Mouse (Mus musculus) CH12.LX (cell line): ENCODE results near the gene Abca7. TPM values are rescaled to one million over a fixed set of nuclear protein-coding genes. Genes with fewer than 3 reads are reported as not detected.
A peak's percentile ranks its signal among the peaks of the same experiment; 100 is the strongest.

Experiments used
- DNase-seq: peaks from one replicate; pipeline ENCODE4 v3.0.0-alpha.2; 2013; ENCODE audit errors: extremely low read depth
- H3K27ac ChIP-seq: 2 replicates; pipeline ENCODE4 v1.5.1; 2012; ENCODE audit warnings: low read depth, mild to moderate bottlenecking, control low read depth, moderate library complexity; ENCODE audit not compliant: insufficient read depth
- H3K27me3 ChIP-seq: replicated peaks from 2 replicates; pipeline ENCODE3; 2012; ENCODE audit warnings: inconsistent platforms
- H3K36me3 ChIP-seq, 2 experiments: replicated peaks in 1 of 2; 2 replicates each; pipeline versions ENCODE3 to v1.6.1; 2012; ENCODE audit warnings: inconsistent platforms in 1 of 2, low read length in 1 of 2, mild to moderate bottlenecking in 1 of 2, mixed read lengths in 1 of 2, moderate library complexity in 1 of 2; ENCODE audit not compliant: control insufficient read depth in 1 of 2, insufficient read depth in 1 of 2
- H3K4me1 ChIP-seq, 2 experiments: 2 replicates each; pipeline ENCODE4 v1.6.1; 2012; ENCODE audit warnings: inconsistent platforms in 1 of 2, moderate library complexity in 1 of 2; ENCODE audit not compliant: insufficient read depth in 2 of 2, control insufficient read depth in 1 of 2
- H3K4me2 ChIP-seq: 2 replicates; pipeline ENCODE4 v1.6.1; 2012; ENCODE audit warnings: low read depth, mild to moderate bottlenecking, control low read depth; ENCODE audit not compliant: poor library complexity, insufficient read depth, severe bottlenecking
- H3K4me3 ChIP-seq, 3 experiments: fragments of 150-350 bp in 1 of 3; sonication (generic) in 1 of 3; replicated peaks in 1 of 3; 2 replicates each; pipeline versions ENCODE3 to v1.5.1; 2011 to 2012; ENCODE audit warnings: low read depth in 2 of 3, low read length in 2 of 3, mild to moderate bottlenecking in 2 of 3, moderate library complexity in 2 of 3, control low read depth in 1 of 3, improper control_type of control experiment in 1 of 3, inconsistent platforms in 1 of 3, mixed read lengths in 1 of 3; ENCODE audit not compliant: poor library complexity in 1 of 3
- H3K79me2 ChIP-seq: replicated peaks from 2 replicates; pipeline ENCODE4 v1.6.1; 2012; ENCODE audit warnings: mild to moderate bottlenecking, moderate library complexity; ENCODE audit not compliant: control insufficient read depth, poor library complexity, insufficient read depth, severe bottlenecking; ENCODE audit errors: extremely low read depth
- H3K9ac ChIP-seq: 2 replicates; pipeline ENCODE4 v1.6.1; 2012; ENCODE audit warnings: low read depth, mild to moderate bottlenecking, control low read depth, moderate library complexity; ENCODE audit not compliant: insufficient read depth
- H3K9me3 ChIP-seq: replicated peaks from 2 replicates; pipeline ENCODE3; 2012; ENCODE audit warnings: low read length, inconsistent platforms, mixed read lengths
- CHD1 ChIP-seq: IDR thresholded peaks from 2 replicates; pipeline ENCODE4 v1.6.1; 2012; ENCODE audit warnings: low read depth, low read length, improper control_type of control experiment, inconsistent platforms
- CTCF ChIP-seq, 2 experiments: IDR thresholded peaks in 1 of 2; conservative IDR thresholded peaks in 1 of 2; 2 replicates each; pipeline ENCODE4 v1.5.1; 2011 to 2012; ENCODE audit warnings: low read depth in 2 of 2, low read length in 2 of 2, improper control_type of control experiment in 1 of 2, inconsistent platforms in 1 of 2, mild to moderate bottlenecking in 1 of 2, moderate library complexity in 1 of 2
- ELF1 ChIP-seq: IDR thresholded peaks from 2 replicates; pipeline ENCODE4 v1.6.1; 2014; ENCODE audit warnings: low read depth, mild to moderate bottlenecking, inconsistent platforms, low read length, improper control_type of control experiment
- ETS1 ChIP-seq: conservative IDR thresholded peaks from 2 replicates; pipeline ENCODE4 v1.6.1; 2012; ENCODE audit warnings: low read depth, mild to moderate bottlenecking, inconsistent platforms, low read length, improper control_type of control experiment, moderate library complexity
- GABPA ChIP-seq: IDR thresholded peaks from 2 replicates; pipeline ENCODE4 v1.6.1; 2012; ENCODE audit warnings: low read depth, low read length, improper control_type of control experiment, inconsistent platforms; ENCODE audit not compliant: insufficient replicate concordance
- IRF4 ChIP-seq: IDR thresholded peaks from 2 replicates; pipeline ENCODE4 v1.6.1; 2014; ENCODE audit warnings: low read depth, mild to moderate bottlenecking, inconsistent platforms, low read length, improper control_type of control experiment
- JUN ChIP-seq: IDR thresholded peaks from 2 replicates; pipeline ENCODE4 v1.6.1; 2011; ENCODE audit warnings: low read depth, mild to moderate bottlenecking, low read length, improper control_type of control experiment, moderate library complexity; ENCODE audit not compliant: insufficient read depth
- MAFK ChIP-seq: IDR thresholded peaks from 2 replicates; pipeline ENCODE4 v1.6.1; 2011; ENCODE audit warnings: low read length, improper control_type of control experiment; ENCODE audit not compliant: insufficient replicate concordance
- MAX ChIP-seq: IDR thresholded peaks from 2 replicates; pipeline ENCODE4 v1.6.1; 2011; ENCODE audit warnings: low read length, improper control_type of control experiment
- MAZ ChIP-seq: IDR thresholded peaks from 2 replicates; pipeline ENCODE4 v1.6.1; 2012; ENCODE audit warnings: low read depth, mild to moderate bottlenecking, inconsistent platforms, low read length, improper control_type of control experiment, moderate library complexity
- MEF2A ChIP-seq: IDR thresholded peaks from 2 replicates; pipeline ENCODE4 v1.6.1; 2014; ENCODE audit warnings: low read depth, mild to moderate bottlenecking, inconsistent platforms, low read length, improper control_type of control experiment, borderline replicate concordance
- MXI1 ChIP-seq: IDR thresholded peaks from 2 replicates; pipeline ENCODE4 v1.6.1; 2011; ENCODE audit warnings: mild to moderate bottlenecking, low read depth, low read length, improper control_type of control experiment
- NELFE ChIP-seq: IDR thresholded peaks from 2 replicates; pipeline ENCODE4 v1.6.1; 2011; ENCODE audit warnings: low read depth, low read length, improper control_type of control experiment
- POLR2A ChIP-seq: IDR thresholded peaks from 2 replicates; pipeline ENCODE4 v1.6.1; 2011; ENCODE audit warnings: low read depth, mild to moderate bottlenecking, improper control_type of control experiment, low read length
- POLR2AphosphoS2 ChIP-seq: IDR thresholded peaks from 2 replicates; pipeline ENCODE4 v1.6.1; 2011; ENCODE audit warnings: low read depth, low read length, improper control_type of control experiment
- RCOR1 ChIP-seq: conservative IDR thresholded peaks from 2 replicates; pipeline ENCODE4 v1.6.1; 2012; ENCODE audit warnings: low read depth, mild to moderate bottlenecking, inconsistent platforms, low read length, improper control_type of control experiment
- SMC3 ChIP-seq: IDR thresholded peaks from 2 replicates; pipeline ENCODE4 v1.6.1; 2011; ENCODE audit warnings: low read depth, low read length, improper control_type of control experiment
- TBP ChIP-seq: conservative IDR thresholded peaks from 2 replicates; pipeline ENCODE4 v1.6.1; 2011; ENCODE audit warnings: low read depth, low read length, improper control_type of control experiment
- USF1 ChIP-seq: IDR thresholded peaks from 2 replicates; pipeline ENCODE4 v1.6.1; 2014; ENCODE audit warnings: low read depth, mild to moderate bottlenecking, inconsistent platforms, low read length, improper control_type of control experiment
- USF2 ChIP-seq: conservative IDR thresholded peaks from 2 replicates; pipeline ENCODE4 v1.6.1; 2011; ENCODE audit warnings: low read depth, low read length, improper control_type of control experiment
- ZC3H11A ChIP-seq: IDR thresholded peaks from 2 replicates; pipeline ENCODE4 v1.6.1; 2012; ENCODE audit warnings: low read depth, mild to moderate bottlenecking, inconsistent platforms, low read length, improper control_type of control experiment
- ZKSCAN1 ChIP-seq: IDR thresholded peaks from 2 replicates; pipeline ENCODE4 v1.6.1; 2012; ENCODE audit warnings: low read depth, inconsistent platforms, low read length, improper control_type of control experiment, borderline replicate concordance
- ZMIZ1 ChIP-seq: IDR thresholded peaks from 2 replicates; pipeline ENCODE4 v1.6.1; 2012; ENCODE audit warnings: low read depth, mild to moderate bottlenecking, inconsistent platforms, low read length, improper control_type of control experiment
- dilution Hi-C: fragments of 300-500 bp; cut with MboI; formaldehyde crosslinking; loops from 2 replicates; pipeline ENCODE4 v1.14.3; 2020; ENCODE audit warnings: low sequenced_read_pairs; ENCODE audit not compliant: extremely low pct_unique_long_range_greater_than_20kb, extremely low pct_ligation_motif_present
- in situ Hi-C: fragments of 300-500 bp; cut with MboI; formaldehyde crosslinking; loops from 3 replicates; pipeline ENCODE4 v1.14.3; 2019; ENCODE audit warnings: low sequenced_read_pairs, low pct_ligation_motif_present, low pct_unique_long_range_greater_than_20kb, mixed read lengths
- polyA plus RNA-seq: library from polyadenylated mRNA; unstranded; fragments of >175 nt; gene quantifications from 2 replicates; pipeline ENCODE4 v1.2.1, GENCODE M21; 2012; ENCODE audit warnings: low read depth; ENCODE audit not compliant: insufficient read length
- total RNA-seq, 2 experiments: library from RNA; depleted of rRNA; stranded (reverse); fragments of 300-350 nt in 1 of 2; fragments of >200 nt in 1 of 2; gene quantifications; 2 replicates each; pipeline ENCODE4 v1.2.3; 2012 to 2014

Gene Abca7
- total and polyA plus RNA-seq, 3 experiments = 2.3 to 7.0 (median 6.1) TPM

GRCm38 (mm10) chr10:80022806-80023205, 26.5 kb downstream of the Abca7 start:
- Histone ChIP-seq H3K9ac (no peak overlapping the region), H3K36me3 (peaks cover 52 to 79% of the 10 kb centered on the region in 2 experiments), H3K9me3 (no peaks in the 10 kb centered on the region), H3K4me1 (peaks cover 31 to 47% of the 10 kb centered on the region in 2 experiments), H3K4me2 (no peak overlapping the region), H3K27ac (0 out of 2 replicates have a peak overlapping the region, but pooled peaks have one; percentile 12), H3K4me3 (no peak overlapping the region), H3K79me2 (no peaks in the 10 kb centered on the region), H3K27me3 (no peaks in the 10 kb centered on the region)
- TF ChIP-seq POLR2A = no peak
- TF ChIP-seq CTCF (conservative IDR thresholded peaks at IDR 0.05 in 1 of 2, IDR thresholded peaks at IDR 0.05 in 1 of 2; ENCODE audit: low read depth in 2 of 2, low read length in 2 of 2) = no peak
- TF ChIP-seq MAZ = no peak
- no peak for TF ChIP-seq CHD1
- TF ChIP-seq SMC3 = no peak
- no peak for TF ChIP-seq GABPA
- TF ChIP-seq ZKSCAN1 = no peak
- no peak for TF ChIP-seq MAFK
- TF ChIP-seq IRF4 = no peak
- no peak for TF ChIP-seq MEF2A
- TF ChIP-seq TBP = no peak
- no peak for TF ChIP-seq RCOR1
- no peak for TF ChIP-seq ELF1
- no peak for TF ChIP-seq USF1
- TF ChIP-seq ETS1 = no peak
- no peak for TF ChIP-seq NELFE
- no peak for TF ChIP-seq ZC3H11A
- TF ChIP-seq ZMIZ1 = no peak
- no peak for DNase-seq
- in situ Hi-C loops (no loop called here), dilution Hi-C loops (no loop called here)

GRCm38 (mm10) chr10:80023758-80024157, 27.5 kb downstream of the Abca7 start:
- H3K4me3 ChIP-seq = no peak overlapping the region
- peak overlapping the region; percentile 19; the same call in 1 of the 2 replicates for H3K9ac ChIP-seq
- in situ Hi-C loops (no loop called here), dilution Hi-C loops (no loop called here)
- H3K4me2 ChIP-seq = peak overlapping the region; percentile 48
- TF ChIP-seq MAX = no peak
- no peak for TF ChIP-seq ETS1
- TF ChIP-seq MXI1 = 0 out of 2 replicates have a peak, but pooled peaks have one; percentile 11
- no peak for TF ChIP-seq JUN
- TF ChIP-seq MEF2A = no peak
- TF ChIP-seq USF2 = no peak
- TF ChIP-seq POLR2AphosphoS2 = no peak
- TF ChIP-seq MAFK = no peak
- TF ChIP-seq RCOR1 = 0 out of 2 replicates have a peak, but pooled peaks have one; percentile 1
- TF ChIP-seq IRF4 = no peak
- peaks cover 27 to 41% of the 10 kb centered on the region in 2 experiments for H3K4me1 ChIP-seq
- no peaks in the 10 kb centered on the region for H3K9me3 ChIP-seq
- no peak for DNase-seq
- no peaks in the 10 kb centered on the region for H3K79me2 ChIP-seq
- no peaks in the 10 kb centered on the region for H3K27me3 ChIP-seq
- peak overlapping the region; percentile 97 for H3K27ac ChIP-seq
- H3K36me3 ChIP-seq = peaks cover 61 to 84% of the 10 kb centered on the region in 2 experiments
